Mouse (Mus musculus): ENCODE data around the gene Mast4.

GRCm38 (mm10) chr13:102744481-102745269 is 589.6 kb downstream of the Mast4 start:
- TF ChIP-seq CTCF (IDR thresholded peaks at IDR 0.05; ENCODE audit: low read depth, low read length) (peak; percentile 76), POLR2A (IDR thresholded peaks at IDR 0.05; ENCODE audit: extremely low read depth, insufficient read depth, low read length) (no peak)
